Mouse (Mus musculus) kidney, embryonic 15.5 days (tissue): ENCODE measurements around the gene Pde1b. TPM values are rescaled to one million over a fixed set of nuclear protein-coding genes. Genes with fewer than 3 reads are reported as not detected.
A peak's percentile ranks its signal among the peaks of the same experiment; 100 is the strongest.

Source experiments
- ATAC-seq: fragments of 200-750 bp; cut with Nextera tagmentation; replicated peaks from 2 replicates; pipeline ENCODE4 v1.8.0; 2017; ENCODE audit warnings: moderate TSS enrichment; ENCODE audit not compliant: low FRiP score
- H3K27ac ChIP-seq: fragments of 300-500 bp; sonication (generic); 2 replicates; pipeline ENCODE4 v1.5.1; 2015; ENCODE audit warnings: mild to moderate bottlenecking, inconsistent platforms
- H3K27me3 ChIP-seq: fragments of 300-500 bp; sonication (generic); 2 replicates; pipeline ENCODE4 v1.6.1; 2015; ENCODE audit warnings: inconsistent platforms
- H3K36me3 ChIP-seq: fragments of 300-500 bp; sonication (generic); 2 replicates; pipeline ENCODE4 v1.6.1; 2015; ENCODE audit warnings: inconsistent platforms
- H3K4me1 ChIP-seq: fragments of 300-500 bp; sonication (generic); 2 replicates; pipeline ENCODE4 v1.6.1; 2015; ENCODE audit warnings: inconsistent platforms
- H3K4me2 ChIP-seq: fragments of 300-500 bp; sonication (generic); 2 replicates; pipeline ENCODE4 v1.6.1; 2015; ENCODE audit warnings: moderate library complexity, mild to moderate bottlenecking, inconsistent platforms
- H3K4me3 ChIP-seq: fragments of 300-500 bp; sonication (generic); replicated peaks from 2 replicates; pipeline ENCODE4 v1.5.1; 2015; ENCODE audit warnings: mild to moderate bottlenecking, inconsistent platforms
- H3K9ac ChIP-seq: fragments of 300-500 bp; sonication (generic); 2 replicates; pipeline ENCODE4 v1.6.1; 2015; ENCODE audit warnings: mild to moderate bottlenecking, inconsistent platforms
- H3K9me3 ChIP-seq: fragments of 300-500 bp; sonication (generic); replicated peaks from 2 replicates; pipeline ENCODE4 v1.6.1; 2016; ENCODE audit warnings: inconsistent platforms
- WGBS: fragments of 180-500 bp; shearing (Covaris S2); methylation state at CpG from one replicate; pipeline ENCODE4 v1.1.7; 2015; ENCODE audit warnings: mixed read lengths; 5-methylcytosine and 5-hydroxymethylcytosine counted together
- polyA plus RNA-seq: library from polyadenylated mRNA; unstranded; fragments of >200 nt; fragmentation: Nextera tagmentation; extraction: Ambion mirVana; gene quantifications from 2 replicates; pipeline ENCODE4 v1.2.1, GENCODE M21; 2015

Pde1b gene
- polyA plus RNA-seq, 1 experiment from 2014 or later: 4.8 TPM

DNA sequence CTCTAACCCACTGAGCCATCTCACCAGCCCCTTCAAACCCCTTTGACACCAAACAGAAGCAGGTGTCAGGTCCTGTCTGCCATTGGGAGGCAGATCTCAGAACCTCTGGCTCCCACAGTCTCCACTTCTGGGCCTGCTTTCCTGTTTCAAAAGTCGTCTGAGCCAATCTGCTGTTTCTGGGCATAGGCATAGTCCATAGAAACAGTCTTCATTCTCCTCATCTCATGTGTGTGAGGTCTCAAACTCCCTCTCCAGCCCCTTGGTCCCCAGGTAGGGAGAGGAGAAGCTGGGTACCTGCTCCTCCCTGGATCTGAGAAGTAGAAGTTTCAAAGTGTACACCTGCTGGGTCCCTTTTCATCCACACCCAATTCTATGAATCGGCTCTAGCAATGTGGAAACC lies 33.6 kb downstream of the Pde1b start:
- ATAC-seq: no peak
- H3K36me3 ChIP-seq: no peaks in the 10 kb centered on the region
- no peaks in the 10 kb centered on the region for H3K9me3 ChIP-seq
- peaks cover 43% of the 10 kb centered on the region for H3K27me3 ChIP-seq
- peak overlapping the region; percentile 69; the same call in 1 of the 2 replicates for H3K4me3 ChIP-seq
- peak overlapping the region; percentile 53; the same call in 1 of the 2 replicates for H3K9ac ChIP-seq
- H3K27ac ChIP-seq: no peak overlapping the region
- 43% methylated on average over 2 of the region's 2 CpGs for WGBS
- peaks cover 42% of the 10 kb centered on the region for H3K4me1 ChIP-seq
- H3K4me2 ChIP-seq: peak overlapping the region; percentile 92

DNA sequence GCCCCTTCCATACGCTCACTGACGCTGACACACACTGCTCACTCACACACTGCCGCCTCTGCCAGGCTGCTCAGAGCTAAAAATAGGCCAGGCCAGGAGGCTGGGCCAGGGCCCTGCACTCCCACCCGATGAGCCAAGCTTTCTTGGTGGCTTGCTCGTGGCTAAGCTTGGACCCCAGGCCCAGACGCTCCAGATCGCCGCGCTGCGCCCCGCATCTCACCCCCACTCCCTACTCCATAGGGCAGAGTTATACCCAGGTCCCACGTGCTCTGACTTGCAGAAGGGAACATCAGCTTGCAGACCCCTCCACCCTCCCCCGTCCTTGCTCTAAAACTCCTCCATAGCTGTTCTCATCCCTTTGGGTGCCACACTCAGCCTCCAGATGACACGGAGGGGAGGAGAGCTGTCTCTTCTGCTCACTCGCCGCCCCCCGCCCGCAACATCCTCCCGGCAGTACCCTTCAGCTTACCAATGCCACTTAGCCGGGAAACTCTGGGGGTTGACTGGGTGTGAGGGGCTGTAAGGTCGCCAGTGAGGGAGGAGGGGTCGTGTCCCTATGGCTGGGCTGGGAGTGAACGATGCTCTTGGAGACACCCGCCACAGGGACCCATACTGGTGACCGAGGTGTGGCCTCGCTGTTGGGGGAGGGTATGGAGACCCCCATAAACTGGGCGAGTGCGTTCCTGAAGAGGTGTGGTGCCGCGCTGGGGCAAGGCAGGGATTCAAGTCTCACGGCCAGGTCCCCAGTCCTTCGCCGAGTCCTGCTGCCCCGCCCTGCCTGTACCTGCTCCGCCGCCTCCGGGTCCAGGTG lies 34.4 kb downstream of the Pde1b start:
- H3K36me3 ChIP-seq: no peaks in the 10 kb centered on the region
- H3K4me1 ChIP-seq: peaks cover 42% of the 10 kb centered on the region
- WGBS: 2% methylated on average over 37 of the region's 37 CpGs
- peak overlapping the region; percentile 92 for H3K4me2 ChIP-seq
- H3K9me3 ChIP-seq: no peaks in the 10 kb centered on the region
- peak overlapping the region; percentile 69 for H3K4me3 ChIP-seq
- H3K27ac ChIP-seq: no peak overlapping the region; the same call in 1 of the 2 replicates
- peak overlapping the region; percentile 53 for H3K9ac ChIP-seq
- peak; percentile 47 for ATAC-seq
- H3K27me3 ChIP-seq: peaks cover 43% of the 10 kb centered on the region

DNA sequence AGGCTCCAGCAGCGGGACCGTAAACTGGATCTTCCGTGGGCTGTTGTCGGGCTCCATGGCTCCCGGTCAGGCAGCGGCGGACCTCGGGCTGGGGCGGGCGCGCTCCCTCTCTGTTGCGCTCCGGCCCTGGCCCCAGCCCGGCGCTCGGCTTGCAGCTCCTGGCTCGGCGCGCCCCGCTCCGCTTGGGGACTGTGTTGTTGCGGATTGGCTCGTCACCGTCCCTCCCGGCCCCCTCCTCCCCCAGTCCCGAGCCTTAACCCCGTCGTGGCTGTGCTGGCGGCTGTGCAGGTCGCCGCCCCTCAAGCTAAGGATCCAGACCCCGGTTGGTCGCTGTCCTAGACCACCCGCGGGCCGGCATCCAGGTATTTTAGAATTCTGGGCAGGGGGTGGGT lies 35.0 kb downstream of the Pde1b start, which contains the start of gene Ppp1r1a:
Gene Ppp1r1a (minus strand): TSS at position 182 of the 392 bp plus-strand sequence.
- peaks cover 42% of the 10 kb centered on the region for H3K4me1 ChIP-seq
- peak within 1 kb of the TSS; percentile 53 for H3K9ac ChIP-seq
- H3K4me3 ChIP-seq: peak within 1 kb of the TSS; percentile 69
- no peaks in the 10 kb centered on the region for H3K36me3 ChIP-seq
- H3K9me3 ChIP-seq: no peaks in the 10 kb centered on the region
- peak within 1 kb of the TSS; percentile 92 for H3K4me2 ChIP-seq
- peak; percentile 78 for ATAC-seq
- H3K27ac ChIP-seq: no peak within 1 kb of the TSS; the same call in 1 of the 2 replicates
- WGBS: under 1% methylated on average over 36 of the region's 36 CpGs
- peaks cover 43% of the 10 kb centered on the region for H3K27me3 ChIP-seq

DNA sequence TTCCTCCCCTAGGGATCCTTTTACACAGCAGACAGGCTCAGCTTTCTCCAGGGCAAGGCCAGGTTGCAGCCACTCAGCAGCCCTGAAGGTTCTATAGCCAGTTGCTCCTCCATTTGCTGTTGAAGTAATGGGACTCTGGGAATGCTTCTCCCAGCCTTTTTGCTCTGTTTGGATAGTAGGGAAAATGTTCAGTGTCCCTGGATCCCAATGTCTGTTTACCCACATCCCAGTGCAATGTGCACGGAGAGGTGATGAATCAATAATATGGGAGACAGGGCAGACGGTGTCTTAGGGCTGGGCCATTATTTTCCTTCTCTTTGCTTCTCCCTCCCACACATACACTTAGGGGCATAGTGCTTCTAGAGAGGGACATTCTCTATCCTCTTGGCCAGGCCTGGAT lies 36.4 kb downstream of the Pde1b start:
- Histone ChIP-seq H3K27ac (no peak overlapping the region), H3K4me2 (no peak overlapping the region), H3K9me3 (no peaks in the 10 kb centered on the region), H3K9ac (no peak overlapping the region), H3K27me3 (peaks cover 43% of the 10 kb centered on the region), H3K4me1 (peaks cover 42% of the 10 kb centered on the region), H3K4me3 (no peak overlapping the region), H3K36me3 (no peaks in the 10 kb centered on the region)
- WGBS: 19% methylated on average over 2 of the region's 2 CpGs
- ATAC-seq: peak; percentile 46; the same call in 1 of the 2 replicates

DNA sequence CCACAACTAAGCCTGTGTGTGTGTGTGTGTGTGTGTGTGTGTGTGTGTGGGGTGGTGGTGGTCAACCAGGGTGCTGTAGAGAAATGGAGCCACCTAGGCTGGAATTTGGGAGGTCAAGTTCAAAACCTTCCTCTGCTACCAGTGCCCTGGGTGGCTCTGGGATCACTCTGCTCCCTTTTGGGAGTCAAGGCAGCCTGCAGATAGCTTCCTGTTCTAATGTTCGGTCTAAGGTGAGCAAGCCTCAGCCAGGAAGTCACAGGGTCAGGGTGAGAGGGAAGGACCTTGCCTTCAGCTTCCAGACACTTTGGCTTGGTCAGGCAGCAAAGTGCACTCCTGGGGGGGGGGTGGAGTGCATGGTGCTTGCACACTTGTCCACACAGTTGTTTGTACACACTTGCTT lies 37.8 kb downstream of the Pde1b start:
- 30% methylated on average over 1 of the region's 1 CpGs for whole genome bisulfite sequencing
- no peak overlapping the region for H3K27ac ChIP-seq
- no peak overlapping the region for H3K4me3 ChIP-seq
- ATAC-seq: no peak
- H3K4me2 ChIP-seq: no peak overlapping the region
- H3K9me3 ChIP-seq: no peaks in the 10 kb centered on the region
- peaks cover 42% of the 10 kb centered on the region for H3K4me1 ChIP-seq
- peaks cover 38% of the 10 kb centered on the region for H3K27me3 ChIP-seq
- H3K9ac ChIP-seq: no peak overlapping the region
- no peaks in the 10 kb centered on the region for H3K36me3 ChIP-seq

DNA sequence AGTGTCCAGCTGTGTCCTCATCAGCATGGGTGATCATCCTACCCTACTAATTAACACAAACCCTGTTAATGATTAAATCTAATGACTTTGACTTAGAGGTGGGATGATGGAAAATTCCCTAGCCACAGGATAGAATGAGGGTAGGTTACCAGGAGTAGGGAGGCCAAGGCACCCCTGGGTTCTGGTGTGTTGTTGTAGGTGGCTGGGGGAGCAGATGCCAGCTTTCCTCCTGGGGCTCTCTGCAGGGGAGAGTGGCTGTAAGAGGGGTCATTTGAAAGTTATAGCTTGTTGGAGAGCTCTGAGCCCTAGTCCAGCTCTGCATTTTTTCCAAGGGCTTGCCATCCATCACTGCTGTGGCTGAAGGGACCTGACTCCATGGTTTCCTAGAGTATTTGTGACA lies 39.7 kb downstream of the Pde1b start:
- no peak overlapping the region for H3K27ac ChIP-seq
- H3K36me3 ChIP-seq: no peaks in the 10 kb centered on the region
- H3K9me3 ChIP-seq: no peaks in the 10 kb centered on the region
- no peak overlapping the region for H3K4me2 ChIP-seq
- H3K4me1 ChIP-seq: peaks cover 31% of the 10 kb centered on the region
- H3K9ac ChIP-seq: no peak overlapping the region
- no peak for ATAC-seq
- H3K27me3 ChIP-seq: peaks cover 23% of the 10 kb centered on the region
- H3K4me3 ChIP-seq: no peak overlapping the region

DNA sequence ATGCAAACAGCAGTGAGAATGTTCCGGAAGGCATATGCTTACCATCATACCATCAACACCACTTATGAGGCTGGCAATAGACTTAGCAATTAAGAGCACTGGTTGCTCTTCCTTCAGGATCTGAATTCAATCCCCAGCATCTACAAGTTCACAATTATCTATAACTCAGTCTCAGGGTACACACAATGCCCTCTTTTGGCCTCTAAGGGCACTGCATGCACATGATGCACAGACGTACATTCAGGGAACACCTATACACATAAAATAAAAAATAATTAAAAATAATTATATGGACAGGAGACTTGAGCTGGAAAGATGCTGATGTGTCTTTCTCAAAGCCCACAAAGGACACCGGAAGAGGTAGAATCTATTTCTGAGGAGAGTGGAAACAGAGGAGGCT lies 45.1 kb downstream of the Pde1b start:
- Histone ChIP-seq H3K4me2 (no peak overlapping the region), H3K4me1 (no peaks in the 10 kb centered on the region), H3K4me3 (no peak overlapping the region), H3K9me3 (no peaks in the 10 kb centered on the region), H3K36me3 (no peaks in the 10 kb centered on the region), H3K27me3 (no peaks in the 10 kb centered on the region), H3K9ac (no peak overlapping the region), H3K27ac (no peak overlapping the region)
- 84% methylated on average over 3 of the region's 3 CpGs for WGBS
- ATAC-seq: no peak

DNA sequence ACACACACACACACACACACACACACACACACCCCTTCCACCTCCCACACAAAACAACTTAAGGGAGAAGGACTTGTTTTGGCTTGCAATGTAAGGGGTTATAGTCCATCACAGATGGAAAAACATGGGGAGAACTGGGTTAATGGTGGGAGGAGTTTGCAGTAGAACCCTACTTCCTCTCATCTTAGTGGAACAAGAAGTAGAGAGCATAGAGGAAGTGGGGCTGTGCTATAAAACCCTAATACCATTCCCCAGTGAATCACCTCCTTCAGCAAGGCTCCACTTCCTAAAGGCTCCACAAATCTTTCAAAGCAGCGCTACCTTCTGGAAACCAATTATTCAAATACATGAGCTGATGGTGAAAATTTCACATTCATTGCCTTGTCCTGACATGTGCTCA lies 46.6 kb downstream of the Pde1b start:
- no peak overlapping the region for H3K4me3 ChIP-seq
- H3K27me3 ChIP-seq: no peaks in the 10 kb centered on the region
- no peaks in the 10 kb centered on the region for H3K9me3 ChIP-seq
- H3K9ac ChIP-seq: no peak overlapping the region
- H3K4me1 ChIP-seq: no peaks in the 10 kb centered on the region
- H3K4me2 ChIP-seq: no peak overlapping the region
- ATAC-seq: no peak
- no peaks in the 10 kb centered on the region for H3K36me3 ChIP-seq
- H3K27ac ChIP-seq: no peak overlapping the region
- WGBS: 86% methylated on average over 1 of the region's 1 CpGs

DNA sequence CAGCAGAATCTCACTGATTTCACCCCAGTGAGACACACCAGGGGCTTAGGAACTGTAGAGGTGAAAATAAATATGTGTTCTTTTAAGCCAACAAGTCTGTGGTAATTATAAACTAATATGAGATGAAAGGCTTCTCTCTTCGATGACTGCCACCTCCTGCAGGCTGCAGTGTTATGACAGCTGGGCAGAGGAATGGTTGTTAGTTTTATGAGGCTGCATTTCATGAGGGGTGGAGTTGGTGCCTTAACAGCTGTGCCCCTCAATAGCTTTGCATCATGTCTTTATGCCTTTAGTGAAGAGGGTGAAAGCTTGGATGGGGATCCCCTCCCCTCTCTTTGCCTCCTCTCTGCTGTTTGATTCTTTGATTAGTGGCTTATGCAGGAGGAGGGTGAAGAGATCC lies 48.2 kb downstream of the Pde1b start:
- no peaks in the 10 kb centered on the region for H3K36me3 ChIP-seq
- H3K4me2 ChIP-seq: no peak overlapping the region
- H3K4me3 ChIP-seq: no peak overlapping the region
- H3K9ac ChIP-seq: no peak overlapping the region
- H3K27me3 ChIP-seq: no peaks in the 10 kb centered on the region
- 0% methylated on average over 1 of the region's 1 CpGs for WGBS
- no peak for ATAC-seq
- H3K9me3 ChIP-seq: no peaks in the 10 kb centered on the region
- H3K4me1 ChIP-seq: no peaks in the 10 kb centered on the region
- no peak overlapping the region for H3K27ac ChIP-seq

DNA sequence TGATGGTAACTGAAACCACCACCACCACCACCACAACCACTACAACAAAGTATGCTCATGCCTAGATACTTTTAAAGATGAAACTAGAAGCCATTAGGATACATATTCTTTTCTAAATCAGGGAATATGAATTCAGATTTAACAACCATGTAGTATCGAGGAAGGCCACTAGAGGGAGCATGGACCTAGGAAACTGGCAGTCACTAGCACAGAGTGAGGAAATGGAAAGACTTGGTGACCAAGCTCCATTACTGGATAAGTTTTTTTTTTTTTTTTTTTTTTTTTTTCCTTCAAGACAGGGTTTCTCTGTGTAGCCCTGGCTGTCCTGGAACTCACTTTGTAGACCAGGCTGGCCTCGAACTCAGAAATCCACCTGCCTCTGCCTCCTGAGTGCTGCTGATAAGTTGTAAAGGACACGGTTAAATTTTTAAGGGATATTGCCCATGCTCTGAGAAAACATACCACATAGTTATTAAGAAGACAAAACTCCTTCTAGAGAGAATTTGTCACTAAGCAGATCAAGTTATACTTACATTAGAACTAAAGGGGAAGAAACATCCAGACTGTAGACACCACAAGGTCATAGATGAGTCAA lies 49.4 kb downstream of the Pde1b start:
- ATAC-seq: no peak; the same call in 1 of the 2 replicates
- Histone ChIP-seq H3K4me2 (no peak overlapping the region), H3K4me1 (no peaks in the 10 kb centered on the region), H3K27me3 (no peaks in the 10 kb centered on the region), H3K9me3 (no peaks in the 10 kb centered on the region), H3K36me3 (no peaks in the 10 kb centered on the region), H3K27ac (no peak overlapping the region), H3K9ac (no peak overlapping the region), H3K4me3 (no peak overlapping the region)
- WGBS: 45% methylated on average over 3 of the region's 3 CpGs

DNA sequence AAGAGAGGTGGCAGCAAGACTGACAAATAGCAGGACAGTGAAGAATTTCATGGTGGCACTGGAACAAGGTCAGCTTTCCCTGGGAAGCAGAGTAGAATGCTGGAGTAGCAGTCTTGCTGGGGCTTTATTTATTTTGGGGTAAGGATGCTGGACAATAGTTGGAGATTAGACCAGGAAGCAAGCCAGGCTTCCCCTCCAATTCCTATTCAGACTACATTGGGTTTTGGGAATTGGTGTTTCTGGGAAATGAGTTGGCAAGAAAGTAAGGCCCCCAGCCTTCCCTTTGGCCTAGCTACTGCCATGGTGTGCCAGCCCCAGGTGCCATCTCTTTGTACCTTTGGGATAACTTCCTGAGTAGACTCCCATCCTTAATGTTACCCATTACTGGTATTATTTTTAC lies 62.1 kb downstream of the Pde1b start, which contains the start of gene Glycam1:
Gene Glycam1 (minus strand): TSS at position 101 of the 400 bp plus-strand sequence.
- no peak within 1 kb of the TSS for H3K4me3 ChIP-seq
- H3K9me3 ChIP-seq: no peaks in the 10 kb centered on the region
- no peak within 1 kb of the TSS for H3K4me2 ChIP-seq
- no peak within 1 kb of the TSS for H3K27ac ChIP-seq
- ATAC-seq: no peak
- no peaks in the 10 kb centered on the region for H3K36me3 ChIP-seq
- no peaks in the 10 kb centered on the region for H3K27me3 ChIP-seq
- no peaks in the 10 kb centered on the region for H3K4me1 ChIP-seq
- no peak within 1 kb of the TSS for H3K9ac ChIP-seq
